Mouse (Mus musculus): ENCODE measurements around the gene Cers6.

Cers6 gene

DNA sequence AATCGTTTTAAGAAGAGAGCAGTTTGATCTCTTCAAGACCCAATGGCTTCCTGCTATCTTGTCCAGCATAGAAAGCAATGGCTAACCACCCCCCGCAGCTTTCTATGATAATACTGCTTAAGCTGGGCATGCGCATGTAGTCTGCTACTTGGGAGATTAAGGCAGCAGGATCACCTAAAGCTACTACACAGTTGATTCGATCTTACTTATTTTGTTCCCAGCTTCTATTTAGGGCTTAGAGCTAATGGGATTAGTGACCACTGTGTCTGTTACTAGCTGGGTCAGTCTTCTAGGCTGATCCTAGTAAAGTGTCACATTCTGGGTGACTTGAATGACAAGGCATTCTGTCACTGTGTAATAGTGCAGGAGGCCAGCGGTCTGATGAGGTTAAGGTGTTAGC lies 289.6 kb downstream of the Cers6 start:
- DNase-seq (ENCODE audit: low read depth, low spot score), result no peak

DNA sequence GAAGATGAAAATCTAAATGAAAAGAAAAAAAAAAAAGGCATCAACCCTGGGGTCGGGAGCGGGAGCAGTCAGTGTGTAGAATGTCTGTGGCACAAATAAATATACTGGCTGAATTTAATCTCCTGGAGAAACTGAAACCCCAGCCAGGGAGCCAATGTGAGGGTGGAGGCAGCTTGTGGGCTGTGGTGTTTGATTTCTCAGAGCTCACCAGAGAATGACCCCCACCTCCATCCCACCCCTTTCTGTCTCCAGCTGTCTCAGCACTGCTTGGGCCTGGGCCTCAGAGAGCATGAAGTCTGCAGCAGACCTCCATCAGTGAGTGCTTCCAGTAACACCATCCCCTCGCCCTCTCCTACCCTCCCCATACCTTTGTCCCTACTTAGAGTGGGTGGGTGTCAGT lies 294.6 kb downstream of the Cers6 start:
- DNase-seq (ENCODE audit: low read depth, low spot score), result no peak

DNA sequence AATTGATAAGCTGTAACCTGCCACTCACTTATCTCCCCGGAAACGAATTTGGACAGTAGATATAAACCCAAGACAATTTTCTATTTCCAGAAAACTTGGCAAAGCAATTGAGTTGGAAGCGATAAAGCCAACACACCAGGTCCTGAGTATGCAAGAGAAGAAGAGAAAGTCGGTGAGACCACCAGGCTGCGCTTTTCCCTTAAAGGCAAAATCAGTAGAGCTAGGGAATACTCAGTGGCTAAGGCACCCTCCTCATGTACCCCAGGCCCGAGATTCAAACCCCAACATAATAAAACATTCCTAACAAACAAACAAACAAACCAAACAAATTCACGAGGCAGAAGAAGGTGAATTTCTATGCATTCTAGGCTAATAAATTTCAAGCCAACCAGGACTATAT lies 295.0 kb downstream of the Cers6 start:
- no peak for DNase-seq (ENCODE audit: low read depth, low spot score)

DNA sequence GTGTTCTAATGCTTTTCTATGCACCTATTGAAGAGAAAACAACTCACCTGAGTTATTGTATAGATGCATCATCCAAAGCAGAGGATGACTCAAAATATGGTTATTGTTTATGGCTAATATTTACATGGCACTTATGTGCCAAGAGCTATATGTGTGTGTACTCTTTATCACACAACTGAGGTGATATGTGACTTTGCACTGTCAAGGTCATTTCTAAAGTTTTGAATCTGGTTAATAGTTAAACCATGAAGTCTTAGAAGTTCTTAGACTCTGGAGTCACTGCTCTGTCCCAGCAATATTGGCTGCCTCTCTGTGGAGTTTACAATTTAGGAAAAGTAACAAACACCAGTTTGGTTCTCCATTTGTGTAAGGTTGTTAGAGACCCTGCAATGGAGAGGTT lies 297.7 kb downstream of the Cers6 start:
- DNase-seq (ENCODE audit: low read depth, low spot score), result no peak

Data from brain, embryonic 18.5 days (tissue).